Mouse (Mus musculus) midbrain, embryonic 10.5 days (tissue): ENCODE measurements at regions not wholly inside any gene's neighbourhood (a gene's known extent, or its start where the extent isn't known, plus 50 kb on each side); places are given as distances from the start of the nearest gene placed in this dataset.

ENCODE experiments used
- DNase-seq: peaks from one replicate; pipeline ENCODE4 v3.0.0-alpha.2; 2017; ENCODE audit warnings: low spot score
- H3K27ac ChIP-seq: fragments of 300-500 bp; sonication (generic); replicated peaks from 2 replicates; pipeline ENCODE4 v1.5.1; 2016; ENCODE audit warnings: mild to moderate bottlenecking
- H3K27me3 ChIP-seq: fragments of 300-500 bp; sonication (generic); 2 replicates; pipeline ENCODE4 v1.6.1; 2016; ENCODE audit warnings: low read depth, mild to moderate bottlenecking; ENCODE audit not compliant: poor library complexity, severe bottlenecking
- H3K36me3 ChIP-seq: fragments of 300-500 bp; sonication (generic); 2 replicates; pipeline ENCODE4 v1.6.1; 2016; ENCODE audit warnings: mild to moderate bottlenecking, moderate library complexity
- H3K4me1 ChIP-seq: fragments of 300-500 bp; sonication (generic); 2 replicates; pipeline ENCODE4 v1.6.1; 2016
- H3K4me3 ChIP-seq: fragments of 300-500 bp; sonication (generic); 2 replicates; pipeline ENCODE4 v1.5.1; 2016; ENCODE audit warnings: mild to moderate bottlenecking, moderate library complexity
- H3K9me3 ChIP-seq: fragments of 300-500 bp; sonication (generic); replicated peaks from 2 replicates; pipeline ENCODE4 v1.6.1; 2016; ENCODE audit warnings: mild to moderate bottlenecking
- WGBS: fragments of 180-500 bp; shearing (Covaris S2); methylation state at CpG from one replicate; pipeline ENCODE4 v1.1.7; 2016; 5-methylcytosine and 5-hydroxymethylcytosine counted together

DNA sequence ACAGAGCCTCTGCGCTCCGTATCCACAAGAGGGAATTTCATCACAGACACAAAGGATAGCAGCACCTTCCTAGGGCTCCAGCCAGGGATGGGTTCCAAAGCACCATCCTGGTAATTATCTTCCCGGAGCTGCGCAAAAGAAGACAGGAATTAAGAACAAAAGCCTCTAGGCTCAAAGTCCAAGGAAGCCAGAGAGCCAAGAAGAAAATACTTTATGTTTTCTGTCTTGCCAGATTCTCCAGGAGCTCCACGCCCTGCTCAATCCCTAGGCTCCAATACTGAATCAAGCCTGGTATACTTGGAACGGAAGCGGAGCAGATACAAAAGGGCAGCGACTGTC lies 54.4 kb downstream of the Irf2bpl start:
- no peak for DNase-seq
- 58% methylated on average over 8 of the region's 8 CpGs for WGBS
- no peaks in the 10 kb centered on the region for H3K9me3 ChIP-seq
- peaks cover 55% of the 10 kb centered on the region for H3K27me3 ChIP-seq
- no peak overlapping the region for H3K4me3 ChIP-seq
- peaks cover 72% of the 10 kb centered on the region for H3K4me1 ChIP-seq
- peak overlapping the region; percentile 46 for H3K27ac ChIP-seq
- H3K36me3 ChIP-seq: no peaks in the 10 kb centered on the region

DNA sequence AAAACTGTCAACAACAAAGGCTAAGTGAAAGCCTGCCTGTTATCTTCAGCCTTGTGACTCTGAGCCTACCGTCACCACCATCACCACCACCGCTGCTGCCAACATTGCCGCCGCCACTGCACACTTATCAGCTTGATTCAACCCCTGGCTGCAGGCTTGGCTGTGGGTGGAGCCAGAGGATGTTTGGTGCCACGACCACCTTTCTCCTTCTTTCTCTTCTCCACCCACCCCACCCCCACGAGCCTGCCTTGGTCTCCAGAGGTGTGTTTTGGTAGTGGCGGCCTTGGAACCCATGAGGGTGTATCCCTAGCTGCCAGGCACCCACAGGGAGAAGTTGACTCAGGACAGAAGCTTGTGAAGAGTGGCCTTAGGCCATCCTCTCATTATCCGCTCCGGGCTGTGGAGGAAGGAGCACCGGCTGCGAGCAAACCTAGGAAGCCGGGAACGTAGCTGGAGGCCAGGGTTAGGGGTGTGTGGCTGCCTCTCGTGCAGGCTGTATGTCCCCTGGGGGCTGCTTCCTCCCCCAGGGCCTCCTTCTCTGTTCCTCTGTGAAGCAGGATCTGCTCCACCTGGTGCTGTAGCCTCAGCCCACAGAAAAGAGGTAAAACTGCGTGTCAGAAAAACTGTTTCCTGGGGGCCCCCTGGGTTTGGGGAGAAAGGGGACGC lies 54.9 kb downstream of the Irf2bpl start:
- H3K9me3 ChIP-seq: no peaks in the 10 kb centered on the region
- peaks cover 77% of the 10 kb centered on the region for H3K4me1 ChIP-seq
- H3K27ac ChIP-seq: peak overlapping the region; percentile 46
- H3K27me3 ChIP-seq: peaks cover 55% of the 10 kb centered on the region
- WGBS: 69% methylated on average over 16 of the region's 16 CpGs
- H3K4me3 ChIP-seq: no peak overlapping the region
- no peak for DNase-seq
- H3K36me3 ChIP-seq: no peaks in the 10 kb centered on the region

DNA sequence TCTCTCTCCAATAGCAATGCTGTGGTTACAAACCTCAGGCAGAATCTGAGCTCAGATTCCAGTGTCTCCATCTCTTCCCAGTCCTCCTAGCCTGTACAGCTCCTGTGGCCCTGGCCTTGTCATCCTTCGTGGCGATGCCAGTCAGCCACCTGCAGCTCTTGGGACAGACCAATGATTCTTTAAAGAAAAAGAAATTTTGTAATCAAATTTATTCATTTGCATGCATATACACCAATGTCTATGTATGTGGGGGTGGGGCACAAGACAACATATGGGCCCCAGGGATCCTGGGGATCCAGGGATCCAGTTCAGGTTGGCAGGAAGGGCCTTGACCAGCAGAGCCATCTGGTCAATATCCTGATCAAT lies 57.4 kb downstream of the Irf2bpl start:
- Histone ChIP-seq H3K4me3 (no peak overlapping the region), H3K27ac (peak overlapping the region; percentile 73), H3K4me1 (peaks cover 79% of the 10 kb centered on the region), H3K27me3 (peaks cover 35% of the 10 kb centered on the region), H3K36me3 (no peaks in the 10 kb centered on the region), H3K9me3 (no peaks in the 10 kb centered on the region)
- WGBS: 83% methylated on average over 2 of the region's 2 CpGs
- DNase-seq: no peak

DNA sequence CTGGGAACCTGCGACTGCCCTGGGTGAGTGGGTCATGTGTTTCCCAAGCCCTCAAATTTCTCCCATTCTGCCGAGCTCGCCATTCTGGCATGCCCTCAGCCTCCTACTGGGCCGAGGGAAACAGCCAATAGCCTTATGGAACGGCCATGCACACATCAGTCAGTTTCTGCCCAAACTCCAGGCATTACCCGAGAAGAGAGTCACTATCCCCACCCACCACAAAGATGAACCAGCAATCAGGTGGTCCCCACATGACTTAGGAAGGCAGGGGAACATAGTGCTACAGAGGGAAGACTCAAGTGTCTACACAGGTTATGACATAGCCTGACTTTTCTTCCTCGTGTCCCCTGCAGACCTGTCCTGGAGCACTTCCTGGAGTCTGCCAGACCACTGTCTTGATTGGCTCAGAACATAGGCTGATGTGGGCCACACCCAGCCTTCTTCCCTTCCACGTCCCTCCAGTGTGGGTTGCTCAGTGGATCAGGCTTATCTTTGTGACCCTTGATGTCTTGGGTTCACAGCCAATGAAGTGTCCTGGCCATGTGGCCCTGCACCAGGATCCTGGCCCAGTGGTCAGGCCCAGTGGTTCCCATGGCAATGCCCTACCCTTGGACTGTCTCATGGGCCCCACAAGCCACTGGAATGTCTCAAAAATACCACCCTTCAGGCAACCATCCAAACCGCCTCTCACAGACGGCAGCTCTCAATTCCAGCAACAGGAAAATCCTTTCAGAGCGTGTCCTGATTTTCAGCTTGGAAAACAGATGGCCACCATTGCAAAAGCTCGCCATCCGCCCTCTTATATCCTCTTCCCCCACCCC lies 58.0 kb downstream of the Irf2bpl start:
- no peaks in the 10 kb centered on the region for H3K9me3 ChIP-seq
- H3K27me3 ChIP-seq: peaks cover 31% of the 10 kb centered on the region
- peaks cover 79% of the 10 kb centered on the region for H3K4me1 ChIP-seq
- H3K27ac ChIP-seq: peak overlapping the region; percentile 73
- 56% methylated on average over 13 of the region's 13 CpGs for WGBS
- peak; percentile 56 for DNase-seq
- no peaks in the 10 kb centered on the region for H3K36me3 ChIP-seq
- H3K4me3 ChIP-seq: no peak overlapping the region

DNA sequence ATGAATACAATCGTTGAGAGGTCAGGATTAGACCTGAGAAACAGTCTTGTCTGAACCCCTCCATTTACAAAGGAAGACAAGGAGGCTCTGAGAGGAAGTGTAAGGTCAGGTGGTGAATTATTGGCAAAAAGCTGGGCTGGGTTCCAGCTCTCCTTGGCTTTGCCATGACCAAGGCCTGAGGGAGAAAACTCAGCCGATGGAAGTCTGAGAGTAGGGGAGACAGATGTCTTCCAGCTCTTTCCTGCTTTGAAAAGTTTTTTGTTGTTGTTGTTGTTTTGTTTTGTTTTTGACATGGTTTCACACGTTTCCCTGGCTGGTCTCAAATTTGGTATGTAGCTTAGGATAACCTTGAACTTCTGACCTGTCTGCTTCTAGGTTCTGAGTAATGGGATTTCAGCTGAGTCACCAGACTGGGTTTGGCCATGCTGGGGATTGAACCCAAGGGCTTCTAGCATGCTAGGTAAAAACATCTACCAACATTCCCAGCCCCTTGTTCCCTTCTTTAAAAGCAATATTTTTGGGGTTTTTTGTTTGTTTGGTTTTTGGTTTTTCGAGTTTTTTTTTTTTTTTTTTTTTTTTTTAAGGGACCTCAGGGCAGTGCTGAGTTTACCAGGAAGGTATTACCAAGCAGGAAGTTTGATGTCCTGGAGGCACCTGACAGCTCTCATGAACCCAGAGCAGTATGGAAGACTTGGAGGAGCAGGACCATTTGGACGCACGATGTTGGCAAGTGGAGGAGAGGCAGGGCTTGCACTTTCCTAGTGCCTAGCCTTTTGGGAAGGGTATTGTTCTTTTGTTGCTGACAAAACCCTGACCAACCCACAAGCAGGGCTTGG lies 58.8 kb downstream of the Irf2bpl start:
- H3K27me3 ChIP-seq: peaks cover 25% of the 10 kb centered on the region
- H3K4me1 ChIP-seq: peaks cover 81% of the 10 kb centered on the region
- 0 out of 2 replicates have a peak overlapping the region, but pooled peaks have one; percentile 38 for H3K4me3 ChIP-seq
- peak overlapping the region; percentile 91 for H3K27ac ChIP-seq
- 52% methylated on average over 6 of the region's 6 CpGs for WGBS
- H3K9me3 ChIP-seq: no peaks in the 10 kb centered on the region
- no peak for DNase-seq
- no peaks in the 10 kb centered on the region for H3K36me3 ChIP-seq

DNA sequence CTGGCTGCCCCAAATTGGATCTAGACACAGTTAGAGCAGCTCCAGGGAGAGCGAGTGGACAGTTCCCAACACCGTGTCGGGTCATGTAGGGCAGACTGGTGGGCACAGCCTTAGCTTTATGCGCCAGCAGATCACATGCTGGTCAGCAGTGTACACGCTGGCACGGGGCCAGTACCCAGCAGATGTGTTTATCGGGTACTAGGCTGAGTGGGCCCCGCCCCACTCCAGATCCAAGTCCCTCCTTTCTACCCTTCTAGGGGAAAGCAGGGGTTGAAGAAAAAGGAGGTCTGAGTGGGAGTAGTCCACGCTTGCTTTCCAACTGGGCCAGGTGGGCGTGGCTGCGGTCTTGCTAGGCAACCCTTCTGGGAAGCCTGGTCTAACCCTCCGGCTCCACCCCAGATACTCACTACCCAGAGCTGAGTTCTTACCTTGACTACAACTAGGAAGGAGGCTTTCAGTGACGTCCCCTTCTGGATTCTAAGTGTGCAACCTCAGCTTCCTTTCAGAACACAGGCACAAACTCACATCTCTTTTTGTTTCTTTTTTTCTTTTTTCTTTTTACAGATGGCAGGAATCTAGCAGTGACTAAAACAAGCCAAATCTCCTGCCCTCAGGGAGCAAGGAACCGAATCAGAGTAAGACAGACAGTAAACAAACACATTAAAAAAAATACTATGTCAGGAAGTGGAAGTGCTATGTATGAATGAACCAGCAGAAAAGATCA lies 59.6 kb downstream of the Irf2bpl start:
- peaks cover 75% of the 10 kb centered on the region for H3K4me1 ChIP-seq
- peak overlapping the region; percentile 38 for H3K4me3 ChIP-seq

DNA sequence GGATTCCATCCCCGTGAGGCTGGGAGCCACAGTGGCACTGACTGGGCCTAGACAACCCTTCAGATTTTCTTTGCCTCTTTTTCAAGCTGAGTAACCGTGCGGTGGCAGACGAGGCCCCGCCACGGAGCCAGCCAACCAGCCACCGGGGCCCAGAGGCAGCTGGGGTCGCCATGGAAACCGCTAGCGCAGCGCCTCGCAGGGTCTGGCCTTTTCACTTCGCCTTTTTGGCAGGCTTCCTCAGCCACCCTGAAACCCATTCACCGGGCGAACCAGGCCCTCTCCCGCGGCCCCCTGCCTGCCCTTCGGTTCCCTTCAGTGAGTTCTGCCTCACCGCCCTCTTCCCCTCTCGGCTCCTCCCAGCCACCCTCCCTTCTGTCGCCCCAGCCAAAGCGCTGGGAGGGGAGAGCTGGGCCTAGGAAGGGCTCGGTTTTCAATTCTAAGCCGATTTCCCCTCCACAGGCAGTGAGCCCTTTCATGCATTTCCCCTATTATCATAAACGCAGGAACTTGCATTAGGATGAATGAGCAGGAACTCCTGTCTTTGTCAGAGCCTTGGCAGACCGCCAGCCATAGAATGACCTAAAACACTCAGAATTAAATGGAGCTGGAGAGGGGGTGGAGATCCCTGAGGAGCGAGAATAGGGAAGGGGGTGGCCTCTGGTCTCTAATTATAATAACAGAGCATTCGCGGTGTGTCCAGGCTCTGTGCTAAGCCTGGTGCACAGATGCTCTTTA lies 60.6 kb downstream of the Irf2bpl start:
- peaks cover 15% of the 10 kb centered on the region for H3K27me3 ChIP-seq
- H3K4me3 ChIP-seq: peak overlapping the region; percentile 38
- peaks cover 71% of the 10 kb centered on the region for H3K4me1 ChIP-seq
- peak; percentile 97 for DNase-seq
- no peaks in the 10 kb centered on the region for H3K9me3 ChIP-seq
- no peaks in the 10 kb centered on the region for H3K36me3 ChIP-seq
- H3K27ac ChIP-seq: peak overlapping the region; percentile 91
- WGBS: under 1% methylated on average over 29 of the region's 29 CpGs

More for the DNA sequence above, 59.6 kb downstream of the Irf2bpl start:
- Histone ChIP-seq H3K27ac (peak overlapping the region; percentile 91), H3K9me3 (no peaks in the 10 kb centered on the region), H3K27me3 (peaks cover 19% of the 10 kb centered on the region), H3K36me3 (no peaks in the 10 kb centered on the region)
- peak; percentile 66 for DNase-seq
- WGBS: 7% methylated on average over 14 of the region's 14 CpGs

DNA sequence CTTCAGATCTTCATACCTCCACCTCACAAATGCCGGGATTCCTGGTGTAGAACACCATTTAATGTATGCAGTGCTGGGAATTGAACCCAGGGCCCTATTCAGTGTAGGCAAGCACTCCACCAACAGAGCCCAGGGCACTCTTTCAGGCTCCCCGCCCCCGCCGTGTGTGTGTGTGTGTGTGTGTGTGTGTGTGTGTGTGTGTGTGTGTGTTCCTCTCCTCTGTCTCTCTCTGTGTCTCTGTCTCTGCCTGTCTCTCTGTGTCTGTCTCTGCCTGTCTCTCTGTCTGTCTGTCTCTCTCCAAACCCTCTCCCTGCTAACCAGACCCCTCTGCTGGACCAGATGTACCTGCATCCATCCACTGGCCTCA lies 61.1 kb downstream of the Irf2bpl start:
- Histone ChIP-seq H3K27ac (peak overlapping the region; percentile 91), H3K27me3 (peaks cover 20% of the 10 kb centered on the region), H3K9me3 (no peaks in the 10 kb centered on the region), H3K4me3 (peak overlapping the region; percentile 38), H3K36me3 (no peaks in the 10 kb centered on the region), H3K4me1 (peaks cover 76% of the 10 kb centered on the region)
- no peak for DNase-seq
- WGBS: 28% methylated on average over 4 of the region's 4 CpGs

DNA sequence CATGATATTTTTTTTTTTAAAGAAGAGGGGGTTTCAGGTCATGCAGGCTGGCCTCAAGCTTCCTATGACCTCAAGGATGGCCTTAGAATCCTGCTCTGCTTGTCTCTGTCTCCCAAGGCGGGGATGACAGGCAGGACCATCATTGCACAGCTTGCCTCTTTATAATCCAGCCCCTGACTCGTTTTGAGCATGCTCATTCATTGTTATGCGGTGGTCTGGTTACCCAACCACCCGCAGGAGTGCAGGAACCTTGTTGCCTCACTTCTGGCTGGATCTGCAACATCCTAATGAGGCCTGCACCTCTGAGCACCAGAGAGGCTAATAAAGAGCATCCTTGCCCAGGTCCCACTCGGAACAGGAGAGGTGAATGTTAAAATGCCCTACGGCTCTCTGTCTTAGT lies 63.4 kb downstream of the Irf2bpl start:
- Histone ChIP-seq H3K27ac (peak overlapping the region; percentile 70), H3K4me3 (no peak overlapping the region), H3K27me3 (peaks cover 30% of the 10 kb centered on the region), H3K4me1 (peaks cover 82% of the 10 kb centered on the region), H3K9me3 (no peaks in the 10 kb centered on the region), H3K36me3 (no peaks in the 10 kb centered on the region)
- DNase-seq: no peak
- 58% methylated on average over 6 of the region's 6 CpGs for WGBS

DNA sequence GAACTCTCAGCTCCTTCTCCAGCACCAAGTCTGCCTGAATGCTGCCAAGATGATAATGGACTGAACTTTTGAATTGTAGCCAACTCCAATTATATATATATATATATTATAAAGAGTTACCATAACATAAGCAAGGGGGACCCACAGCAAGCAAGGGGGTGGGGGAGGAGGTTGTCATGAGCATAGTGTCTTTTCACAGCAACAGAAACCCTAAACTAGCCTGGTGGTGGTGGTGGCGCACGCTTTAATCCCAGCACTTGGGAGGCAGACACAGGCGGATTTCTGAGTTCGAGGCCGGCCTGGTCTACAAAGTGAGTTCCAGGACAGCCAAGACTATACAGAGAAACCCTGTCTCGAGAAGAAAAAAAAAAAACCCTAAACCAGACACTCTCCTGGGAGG lies 65.0 kb downstream of the Irf2bpl start:
- no peaks in the 10 kb centered on the region for H3K36me3 ChIP-seq

DNA sequence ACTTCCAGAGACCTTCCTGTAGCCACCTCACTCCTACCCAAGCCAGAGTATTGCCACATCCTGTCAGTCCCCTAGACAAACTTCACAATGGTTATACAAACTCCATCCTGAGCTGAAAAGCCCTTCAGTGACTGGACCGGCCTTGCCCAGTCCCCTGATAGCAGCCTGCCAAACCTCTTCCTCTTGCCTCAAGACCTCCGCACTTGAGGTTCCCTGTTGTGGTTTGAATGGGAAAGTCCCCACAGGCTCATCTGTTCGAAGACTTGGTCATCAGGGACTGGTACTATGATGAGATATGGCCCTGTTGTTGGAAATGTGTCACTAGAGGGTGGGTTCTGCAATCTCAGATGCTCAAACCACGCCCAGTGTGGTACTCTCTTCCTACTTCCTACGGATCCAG lies 65.4 kb downstream of the Irf2bpl start:
- Histone ChIP-seq H3K27me3 (peaks cover 39% of the 10 kb centered on the region), H3K4me3 (no peak overlapping the region), H3K36me3 (no peaks in the 10 kb centered on the region), H3K4me1 (peaks cover 81% of the 10 kb centered on the region), H3K9me3 (no peaks in the 10 kb centered on the region), H3K27ac (peak overlapping the region; percentile 83; the same call in 1 of the 2 replicates)
- 91% methylated on average over 5 of the region's 5 CpGs for WGBS
- DNase-seq: no peak

More for the DNA sequence above, 65.0 kb downstream of the Irf2bpl start:
- 93% methylated on average over 6 of the region's 6 CpGs for WGBS
- H3K27ac ChIP-seq: no peak overlapping the region
- H3K27me3 ChIP-seq: peaks cover 39% of the 10 kb centered on the region
- no peak for DNase-seq
- H3K9me3 ChIP-seq: no peaks in the 10 kb centered on the region
- no peak overlapping the region for H3K4me3 ChIP-seq
- H3K4me1 ChIP-seq: peaks cover 82% of the 10 kb centered on the region

DNA sequence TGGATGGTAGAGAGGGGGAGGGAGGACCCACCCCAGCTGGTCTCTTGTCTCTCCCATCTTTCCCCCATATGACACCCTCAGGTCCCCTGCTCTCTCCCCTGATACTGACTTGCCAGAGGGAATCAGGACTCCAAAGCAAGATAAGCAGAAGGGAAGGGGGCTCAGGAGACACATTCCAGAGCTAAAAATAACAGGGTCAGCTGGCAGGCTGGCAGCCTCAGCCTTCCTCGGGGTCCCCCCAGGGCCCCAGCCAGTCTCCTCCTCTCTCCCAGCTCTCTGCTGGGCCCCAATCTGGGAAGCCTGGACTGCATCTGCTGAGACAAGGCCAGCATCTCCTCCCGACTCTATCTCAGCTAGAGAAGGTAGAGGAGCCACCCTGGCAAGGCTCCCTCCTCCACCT lies 66.4 kb downstream of the Irf2bpl start:
- H3K36me3 ChIP-seq: no peaks in the 10 kb centered on the region
- no peaks in the 10 kb centered on the region for H3K9me3 ChIP-seq
- H3K4me3 ChIP-seq: no peak overlapping the region
- no peak for DNase-seq
- peaks cover 44% of the 10 kb centered on the region for H3K27me3 ChIP-seq
- WGBS: 47% methylated on average over 2 of the region's 2 CpGs
- H3K27ac ChIP-seq: peak overlapping the region; percentile 83
- H3K4me1 ChIP-seq: peaks cover 72% of the 10 kb centered on the region
